Mouse (Mus musculus): ENCODE results near the gene Mov10l1. TPM values are rescaled to one million over a fixed set of nuclear protein-coding genes. Genes with fewer than 3 reads are reported as not detected.
A peak's percentile ranks its signal among the peaks of the same experiment; 100 is the strongest.

The Mov10l1 gene
- total RNA-seq (2014; rRNA removed) (0.22 TPM in 1 of 2 replicates, not detected in the other), polyA plus RNA-seq (2015; fragmentation: Nextera tagmentation; extraction: Ambion mirVana) (not detected in 2 replicates)

DNA sequence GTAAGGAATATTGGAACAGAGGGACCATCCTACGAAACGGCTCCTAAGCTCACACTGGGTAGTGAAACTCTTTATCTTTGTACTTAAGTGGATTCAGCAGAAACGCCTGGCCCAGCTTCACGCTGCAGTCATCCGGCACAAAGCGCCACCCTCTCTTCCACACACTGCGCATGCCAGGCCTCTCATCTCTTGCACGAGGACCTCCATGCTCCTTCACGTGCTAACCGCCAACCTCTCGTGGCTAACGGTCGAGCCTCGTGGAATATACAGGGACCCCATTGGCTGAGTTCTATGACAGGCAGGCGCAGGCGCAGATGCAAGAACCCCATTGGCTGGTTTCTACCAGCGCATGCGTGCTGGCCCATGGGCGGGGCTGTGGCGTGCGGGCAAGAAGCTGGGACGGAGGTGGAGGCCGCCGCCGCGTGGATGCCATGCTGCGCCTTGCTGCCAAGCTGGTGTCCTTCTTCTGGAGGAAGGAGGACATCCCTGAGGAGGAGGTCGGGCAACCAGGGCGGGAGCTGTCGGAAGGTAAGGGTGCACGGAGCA lies at the start of gene Mov10l1:
Gene Mov10l1 (plus strand): TSS at position 376 of the 546 bp plus-strand sequence.
- Histone ChIP-seq H3K9me3 (ENCODE audit: low read length) (no peaks in the 10 kb centered on the region), H3K4me3 (ENCODE audit: low read depth, low read length) (no peak within 1 kb of the TSS), H3K4me1 (ENCODE audit: insufficient read depth, low read length) (no peaks in the 10 kb centered on the region), H3K4me2 (ENCODE audit: low read depth, low read length, poor library complexity, severe bottlenecking) (no peak within 1 kb of the TSS), H3K27me3 (ENCODE audit: insufficient read depth, low read length) (no peaks in the 10 kb centered on the region), H3K36me3 (ENCODE audit: insufficient read depth, low read length) (no peaks in the 10 kb centered on the region), H3K27ac (ENCODE audit: low read depth, low read length) (no peak within 1 kb of the TSS), H3K9ac (replicated peaks; ENCODE audit: low read length, poor library complexity, severe bottlenecking) (no peak within 1 kb of the TSS)
- ATAC-seq (ENCODE audit: low FRiP score) (no peak), DNase-seq (ENCODE audit: low spot score) (no peak)
- TF ChIP-seq CTCF (IDR thresholded peaks at IDR 0.05), result no peak
- 96% methylated on average over 31 of the region's 31 CpGs for WGBS

DNA sequence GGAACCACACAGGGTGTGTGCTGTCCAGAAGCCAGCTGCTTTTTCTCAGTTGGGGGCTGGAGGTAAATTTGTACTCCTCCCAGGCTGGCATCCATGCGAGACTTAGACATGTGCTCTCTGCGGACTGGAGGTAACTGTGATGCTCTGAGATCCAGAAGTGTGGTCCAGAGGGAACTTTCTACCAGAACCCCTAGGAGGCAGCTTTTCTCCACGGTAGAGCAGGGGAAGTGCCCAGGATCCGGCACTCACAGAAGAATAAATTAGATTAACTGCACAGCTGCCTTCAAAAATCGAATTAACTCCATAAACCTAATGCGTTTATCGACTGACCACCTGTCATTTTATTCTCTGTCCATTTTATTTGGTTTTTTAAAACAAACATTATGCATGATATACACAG lies 48.6 kb upstream of the Mov10l1 start:
- no peaks in the 10 kb centered on the region for H3K4me1 ChIP-seq (ENCODE audit: insufficient read depth, low read length)
- WGBS, result 46% methylated on average over 7 of the region's 7 CpGs
- TF ChIP-seq CTCF (IDR thresholded peaks at IDR 0.05), result peak; percentile 62
- no peaks in the 10 kb centered on the region for H3K9me3 ChIP-seq (ENCODE audit: low read length)
- no peaks in the 10 kb centered on the region for H3K27me3 ChIP-seq (ENCODE audit: insufficient read depth, low read length)
- H3K27ac ChIP-seq (ENCODE audit: low read depth, low read length), result no peak overlapping the region
- H3K9ac ChIP-seq (replicated peaks; ENCODE audit: low read length, poor library complexity, severe bottlenecking), result no peak overlapping the region
- no peaks in the 10 kb centered on the region for H3K36me3 ChIP-seq (ENCODE audit: insufficient read depth, low read length)
- DNase-seq (ENCODE audit: low spot score) (peak; percentile 37), ATAC-seq (ENCODE audit: low FRiP score) (no peak)
- H3K4me3 ChIP-seq (ENCODE audit: low read depth, low read length), result no peak overlapping the region
- no peak overlapping the region for H3K4me2 ChIP-seq (ENCODE audit: low read depth, low read length, poor library complexity, severe bottlenecking)

- no peak overlapping the region for H3K9ac ChIP-seq (replicated peaks; ENCODE audit: low read length, poor library complexity, severe bottlenecking)
- H3K27me3 ChIP-seq (ENCODE audit: insufficient read depth, low read length), result no peaks in the 10 kb centered on the region
- no peak overlapping the region for H3K27ac ChIP-seq (ENCODE audit: low read depth, low read length)
- no peak overlapping the region for H3K4me2 ChIP-seq (ENCODE audit: low read depth, low read length, poor library complexity, severe bottlenecking)
- H3K4me3 ChIP-seq (ENCODE audit: low read depth, low read length), result no peak overlapping the region
- no peaks in the 10 kb centered on the region for H3K36me3 ChIP-seq (ENCODE audit: insufficient read depth, low read length)
- H3K9me3 ChIP-seq (ENCODE audit: low read length), result no peaks in the 10 kb centered on the region
- H3K4me1 ChIP-seq (ENCODE audit: insufficient read depth, low read length), result no peaks in the 10 kb centered on the region
- DNase-seq (ENCODE audit: low spot score) (no peak), ATAC-seq (ENCODE audit: low FRiP score) (no peak)
- TF ChIP-seq CTCF (IDR thresholded peaks at IDR 0.05), result no peak
- 60% methylated on average over 6 of the region's 6 CpGs for WGBS
Observed at GRCm38 (mm10) chr15:88936619-88937290, 46.0 kb upstream of the Mov10l1 start.

GRCm38 (mm10) chr15:88937291-88937650 lies 45.4 kb upstream of the Mov10l1 start:
- ATAC-seq (ENCODE audit: low FRiP score), result no peak
- no peak for TF ChIP-seq CTCF (IDR thresholded peaks at IDR 0.05)
- Histone ChIP-seq H3K9me3 (ENCODE audit: low read length) (no peaks in the 10 kb centered on the region), H3K4me1 (ENCODE audit: insufficient read depth, low read length) (no peaks in the 10 kb centered on the region), H3K27ac (ENCODE audit: low read depth, low read length) (no peak overlapping the region), H3K9ac (replicated peaks; ENCODE audit: low read length, poor library complexity, severe bottlenecking) (no peak overlapping the region), H3K4me3 (ENCODE audit: low read depth, low read length) (no peak overlapping the region), H3K27me3 (ENCODE audit: insufficient read depth, low read length) (no peaks in the 10 kb centered on the region), H3K36me3 (ENCODE audit: insufficient read depth, low read length) (no peaks in the 10 kb centered on the region), H3K4me2 (ENCODE audit: low read depth, low read length, poor library complexity, severe bottlenecking) (no peak overlapping the region)
- DNase-seq (ENCODE audit: low spot score), result no peak
- WGBS, result 85% methylated on average over 2 of the region's 2 CpGs

- DNase-seq (ENCODE audit: low spot score) (no peak), ATAC-seq (ENCODE audit: low FRiP score) (no peak)
- H3K9me3 ChIP-seq (ENCODE audit: low read length), result no peaks in the 10 kb centered on the region
- no peaks in the 10 kb centered on the region for H3K27me3 ChIP-seq (ENCODE audit: insufficient read depth, low read length)
- no peaks in the 10 kb centered on the region for H3K4me1 ChIP-seq (ENCODE audit: insufficient read depth, low read length)
- H3K36me3 ChIP-seq (ENCODE audit: insufficient read depth, low read length), result no peaks in the 10 kb centered on the region
- no peak overlapping the region for H3K9ac ChIP-seq (replicated peaks; ENCODE audit: low read length, poor library complexity, severe bottlenecking)
- no peak for TF ChIP-seq CTCF (IDR thresholded peaks at IDR 0.05)
- WGBS, result 86% methylated on average over 5 of the region's 5 CpGs
- H3K27ac ChIP-seq (ENCODE audit: low read depth, low read length), result no peak overlapping the region
- no peak overlapping the region for H3K4me3 ChIP-seq (ENCODE audit: low read depth, low read length)
- no peak overlapping the region for H3K4me2 ChIP-seq (ENCODE audit: low read depth, low read length, poor library complexity, severe bottlenecking)
Observed at GRCm38 (mm10) chr15:88942783-88943182, 39.9 kb upstream of the Mov10l1 start.

- peak; percentile 3 for DNase-seq (ENCODE audit: low spot score)
- ATAC-seq (ENCODE audit: low FRiP score), result no peak
- WGBS, result 77% methylated on average over 5 of the region's 5 CpGs
- Histone ChIP-seq H3K4me1 (ENCODE audit: insufficient read depth, low read length) (no peaks in the 10 kb centered on the region), H3K9ac (replicated peaks; ENCODE audit: low read length, poor library complexity, severe bottlenecking) (no peak overlapping the region), H3K27me3 (ENCODE audit: insufficient read depth, low read length) (no peaks in the 10 kb centered on the region), H3K4me3 (ENCODE audit: low read depth, low read length) (no peak overlapping the region), H3K36me3 (ENCODE audit: insufficient read depth, low read length) (no peaks in the 10 kb centered on the region), H3K4me2 (ENCODE audit: low read depth, low read length, poor library complexity, severe bottlenecking) (no peak overlapping the region), H3K9me3 (ENCODE audit: low read length) (no peaks in the 10 kb centered on the region), H3K27ac (ENCODE audit: low read depth, low read length) (no peak overlapping the region)
- TF ChIP-seq CTCF (IDR thresholded peaks at IDR 0.05), result no peak
Observed at GRCm38 (mm10) chr15:88943896-88944551, 38.7 kb upstream of the Mov10l1 start.

Data from midbrain, postnatal 0 days (tissue).